Mouse (Mus musculus) testis, adult 2 months (tissue): Measurements from ENCODE around the gene Slc25a51. TPM values are rescaled to one million over a fixed set of nuclear protein-coding genes. Genes with fewer than 3 reads are reported as not detected.

Experiments used
- H3K27ac ChIP-seq: fragments of 200-500 bp; 2 replicates; pipeline ENCODE4 v1.5.1; 2012; ENCODE audit warnings: low read depth, low read length; ENCODE audit not compliant: control insufficient read depth, insufficient read depth
- H3K27me3 ChIP-seq: fragments of 200-500 bp; 2 replicates; pipeline ENCODE4 v1.6.1; 2012; ENCODE audit warnings: mild to moderate bottlenecking, low read length, moderate library complexity; ENCODE audit not compliant: control insufficient read depth, insufficient read depth
- H3K36me3 ChIP-seq: fragments of 200-500 bp; 2 replicates; pipeline ENCODE4 v1.6.1; 2012; ENCODE audit warnings: mild to moderate bottlenecking, low read length; ENCODE audit not compliant: control insufficient read depth, insufficient read depth
- H3K4me1 ChIP-seq: fragments of 200-500 bp; 2 replicates; pipeline ENCODE4 v1.6.1; 2012; ENCODE audit warnings: low read length; ENCODE audit not compliant: control insufficient read depth, insufficient read depth
- H3K4me3 ChIP-seq: fragments of 200-500 bp; 2 replicates; pipeline ENCODE4 v1.5.1; 2012; ENCODE audit warnings: low read depth, mild to moderate bottlenecking, low read length, moderate library complexity, mixed read lengths; ENCODE audit not compliant: control insufficient read depth
- CTCF ChIP-seq: fragments of 200-500 bp; IDR thresholded peaks from 2 replicates; pipeline ENCODE4 v1.5.1; 2012; ENCODE audit warnings: low read depth, mild to moderate bottlenecking, inconsistent platforms, low read length, moderate library complexity; ENCODE audit not compliant: control insufficient read depth, insufficient read depth, insufficient replicate concordance
- POLR2A ChIP-seq: fragments of 200-500 bp; IDR thresholded peaks from 2 replicates; pipeline ENCODE4 v1.6.1; 2012; ENCODE audit warnings: low read depth, mild to moderate bottlenecking, inconsistent platforms, low read length, moderate library complexity; ENCODE audit not compliant: control insufficient read depth
- polyA plus RNA-seq: library from polyadenylated mRNA; depleted of rRNA; stranded (reverse); fragments of >200 nt; gene quantifications from 2 replicates; pipeline ENCODE4 v1.2.3, GENCODE M21; 2012

Gene Slc25a51
- polyA plus RNA-seq, 1 experiment, result 12.6 TPM

DNA sequence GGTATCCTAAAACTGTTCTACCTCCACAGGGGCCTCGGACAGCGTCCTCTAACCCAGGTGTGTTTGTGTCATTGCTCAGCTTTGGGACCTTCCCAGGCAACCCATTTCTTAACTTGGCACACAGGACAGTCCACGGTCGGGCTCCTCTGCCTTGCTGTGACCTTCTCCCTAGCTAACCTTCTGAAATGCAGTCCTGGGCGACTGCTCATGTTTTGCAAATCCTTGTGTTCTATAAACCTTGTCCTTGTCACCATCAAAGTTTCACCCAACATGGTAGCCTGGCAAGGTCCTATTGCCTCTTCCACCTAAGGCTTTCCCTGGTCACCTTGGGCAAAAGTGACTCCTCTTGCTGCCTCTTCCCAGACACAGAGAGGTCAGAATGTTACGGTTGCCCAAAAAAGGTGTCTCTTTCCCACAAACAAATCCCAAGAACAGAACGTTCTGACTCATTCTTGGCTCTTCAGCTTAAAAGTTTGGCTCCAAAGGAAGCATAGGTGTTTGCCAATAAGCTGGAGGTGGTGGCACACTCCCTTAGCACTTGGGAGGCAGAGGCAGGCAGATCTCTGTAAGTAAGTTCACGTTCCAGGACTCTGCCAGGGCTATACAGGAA, 2.7 kb upstream of the Slc25a51 start:
- TF ChIP-seq CTCF (no peak), POLR2A (no peak)
- Histone ChIP-seq H3K4me1 (peaks cover 5% of the 10 kb centered on the region), H3K36me3 (no peaks in the 10 kb centered on the region), H3K27me3 (no peaks in the 10 kb centered on the region), H3K4me3 (no peak overlapping the region), H3K27ac (no peak overlapping the region)

DNA sequence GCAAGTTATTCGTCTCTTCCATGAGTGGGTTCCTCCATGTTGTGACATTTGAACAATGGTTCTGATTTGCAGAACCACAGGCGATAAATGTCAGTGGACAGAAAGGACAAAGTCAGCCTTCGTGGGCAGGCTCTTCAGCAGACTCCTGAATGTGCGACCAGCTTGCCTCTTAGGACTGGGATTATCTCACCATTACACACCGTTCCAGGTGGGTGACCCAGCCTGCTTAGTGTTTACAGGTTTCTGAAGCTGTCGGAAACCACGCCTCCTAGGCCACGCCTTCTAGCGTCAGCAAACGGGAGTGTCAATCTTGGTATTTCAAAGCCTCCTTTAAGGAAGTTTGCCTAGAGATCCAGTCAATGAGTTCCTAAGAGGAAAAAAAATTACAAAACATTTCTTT, 704 bp upstream of the Slc25a51 start:
- peak overlapping the region; percentile 87 for H3K4me3 ChIP-seq
- peaks cover 5% of the 10 kb centered on the region for H3K4me1 ChIP-seq
- TF ChIP-seq CTCF, result no peak
- no peak for TF ChIP-seq POLR2A
- H3K36me3 ChIP-seq, result no peaks in the 10 kb centered on the region
- no peaks in the 10 kb centered on the region for H3K27me3 ChIP-seq
- peak overlapping the region; percentile 68 for H3K27ac ChIP-seq

- Histone ChIP-seq H3K36me3 (no peaks in the 10 kb centered on the region), H3K27ac (peak overlapping the region; percentile 80), H3K27me3 (no peaks in the 10 kb centered on the region), H3K4me3 (peak overlapping the region; percentile 87), H3K4me1 (peaks cover 5% of the 10 kb centered on the region)
- no peak for TF ChIP-seq CTCF
- no peak for TF ChIP-seq POLR2A
Measured at GRCm38 (mm10) chr4:45407703-45408334, 747 bp downstream of the Slc25a51 start.

GRCm38 (mm10) chr4:45407001-45407702, 1.4 kb downstream of the Slc25a51 start:
- TF ChIP-seq CTCF (no peak), POLR2A (no peak)
- Histone ChIP-seq H3K36me3 (no peaks in the 10 kb centered on the region), H3K27ac (no peak overlapping the region), H3K4me1 (peaks cover 5% of the 10 kb centered on the region), H3K4me3 (no peak overlapping the region), H3K27me3 (no peaks in the 10 kb centered on the region)

- H3K4me3 ChIP-seq, result no peak overlapping the region
- no peak for TF ChIP-seq CTCF
- no peak for TF ChIP-seq POLR2A
- H3K36me3 ChIP-seq, result no peaks in the 10 kb centered on the region
- H3K27me3 ChIP-seq, result no peaks in the 10 kb centered on the region
- H3K4me1 ChIP-seq, result peaks cover 5% of the 10 kb centered on the region
- no peak overlapping the region for H3K27ac ChIP-seq
Measured at GRCm38 (mm10) chr4:45406397-45406796, 2.2 kb downstream of the Slc25a51 start.

DNA sequence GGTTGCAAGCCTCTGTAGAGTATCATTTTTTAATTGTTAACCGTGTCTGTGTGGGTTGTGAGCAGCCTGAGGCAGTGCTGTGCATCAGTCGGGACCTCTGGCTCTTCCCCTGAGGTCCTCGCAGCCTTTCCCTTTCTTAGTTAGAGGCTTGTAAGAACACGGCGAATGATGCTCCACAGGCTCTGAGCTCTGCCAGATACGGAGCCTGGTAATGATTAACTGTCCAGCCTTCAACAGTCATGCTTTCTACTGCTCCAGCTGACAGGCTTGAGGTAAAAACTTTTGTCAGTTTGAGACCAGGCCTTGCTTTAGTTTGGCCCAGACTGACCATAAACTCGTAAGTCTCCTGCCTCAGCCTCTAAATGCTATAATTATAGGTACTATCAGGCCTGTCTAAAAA, 3.3 kb downstream of the Slc25a51 start:
- no peaks in the 10 kb centered on the region for H3K36me3 ChIP-seq

GRCm38 (mm10) chr4:45404086-45404485, 4.5 kb downstream of the Slc25a51 start:
- Histone ChIP-seq H3K4me1 (peaks cover 2% of the 10 kb centered on the region), H3K27ac (no peak overlapping the region), H3K27me3 (no peaks in the 10 kb centered on the region), H3K36me3 (no peaks in the 10 kb centered on the region), H3K4me3 (no peak overlapping the region)
- TF ChIP-seq CTCF (no peak), POLR2A (no peak)

More for the DNA sequence above, 3.3 kb downstream of the Slc25a51 start:
- Histone ChIP-seq H3K27ac (no peak overlapping the region), H3K4me1 (peaks cover 5% of the 10 kb centered on the region), H3K27me3 (no peaks in the 10 kb centered on the region), H3K4me3 (no peak overlapping the region)
- TF ChIP-seq CTCF, result no peak
